Mouse (Mus musculus): ENCODE data around the gene Sirt5. TPM values are rescaled to one million over a fixed set of nuclear protein-coding genes. Genes with fewer than 3 reads are reported as not detected.

Gene Sirt5
- polyA plus RNA-seq, 1 experiment from 2014 or later, result 14.8 TPM

- DNase-seq (ENCODE audit: low spot score), result no peak
- 100% methylated on average over 1 of the region's 1 CpGs for WGBS
- no peak for ATAC-seq (ENCODE audit: low read depth)
Observed at GRCm38 (mm10) chr13:43440376-43440775, 75.1 kb downstream of the Sirt5 start.

GRCm38 (mm10) chr13:43442551-43442950 is 77.3 kb downstream of the Sirt5 start:
- Histone ChIP-seq H3K36me3 (ENCODE audit: control insufficient read depth, insufficient read depth, low read length) (no peaks in the 10 kb centered on the region), H3K9ac (ENCODE audit: low read depth, low read length) (no peak overlapping the region), H3K27me3 (replicated peaks; ENCODE audit: control insufficient read depth, insufficient read depth, low read length) (no peaks in the 10 kb centered on the region), H3K9me3 (ENCODE audit: control insufficient read depth, low read length) (peaks cover 3% of the 10 kb centered on the region; the same call in 1 of the 2 replicates), H3K27ac (replicated peaks; ENCODE audit: low read depth, low read length) (no peak overlapping the region), H3K4me2 (ENCODE audit: low read depth, low read length) (no peak overlapping the region), H3K4me3 (ENCODE audit: low read depth, low read length) (no peak overlapping the region), H3K4me1 (ENCODE audit: control insufficient read depth, insufficient read depth, low read length) (peaks cover 11% of the 10 kb centered on the region; the same call in 1 of the 2 replicates)
- no peak for ATAC-seq (ENCODE audit: low read depth)
- 95% methylated on average over 1 of the region's 1 CpGs for WGBS
- DNase-seq (ENCODE audit: low spot score), result no peak

More at GRCm38 (mm10) chr13:43440376-43440775, 75.1 kb downstream of the Sirt5 start:
- Histone ChIP-seq H3K4me3 (ENCODE audit: low read depth, low read length) (no peak overlapping the region), H3K4me2 (ENCODE audit: low read depth, low read length) (no peak overlapping the region), H3K27me3 (replicated peaks; ENCODE audit: control insufficient read depth, insufficient read depth, low read length) (no peaks in the 10 kb centered on the region), H3K4me1 (ENCODE audit: control insufficient read depth, insufficient read depth, low read length) (peaks cover 9% of the 10 kb centered on the region; the same call in 1 of the 2 replicates), H3K36me3 (ENCODE audit: control insufficient read depth, insufficient read depth, low read length) (no peaks in the 10 kb centered on the region), H3K9ac (ENCODE audit: low read depth, low read length) (no peak overlapping the region), H3K27ac (replicated peaks; ENCODE audit: low read depth, low read length) (no peak overlapping the region), H3K9me3 (ENCODE audit: control insufficient read depth, low read length) (peaks cover 5% of the 10 kb centered on the region; the same call in 1 of the 2 replicates)

- Histone ChIP-seq H3K27ac (replicated peaks; ENCODE audit: low read depth, low read length) (no peak overlapping the region), H3K4me1 (ENCODE audit: control insufficient read depth, insufficient read depth, low read length) (peaks cover 11% of the 10 kb centered on the region; the same call in 1 of the 2 replicates), H3K36me3 (ENCODE audit: control insufficient read depth, insufficient read depth, low read length) (no peaks in the 10 kb centered on the region), H3K4me2 (ENCODE audit: low read depth, low read length) (no peak overlapping the region), H3K9ac (ENCODE audit: low read depth, low read length) (no peak overlapping the region), H3K27me3 (replicated peaks; ENCODE audit: control insufficient read depth, insufficient read depth, low read length) (no peaks in the 10 kb centered on the region), H3K9me3 (ENCODE audit: control insufficient read depth, low read length) (no peaks in the 10 kb centered on the region), H3K4me3 (ENCODE audit: low read depth, low read length) (no peak overlapping the region)
- ATAC-seq (ENCODE audit: low read depth), result no peak
- DNase-seq (ENCODE audit: low spot score), result no peak
- 92% methylated on average over 4 of the region's 4 CpGs for WGBS
Observed at GRCm38 (mm10) chr13:43443706-43444105, 78.4 kb downstream of the Sirt5 start.

- H3K4me1 ChIP-seq (ENCODE audit: control insufficient read depth, insufficient read depth, low read length), result peaks cover 11% of the 10 kb centered on the region; the same call in 1 of the 2 replicates
- ATAC-seq (ENCODE audit: low read depth), result no peak
- no peak overlapping the region for H3K27ac ChIP-seq (replicated peaks; ENCODE audit: low read depth, low read length)
- no peak overlapping the region for H3K9ac ChIP-seq (ENCODE audit: low read depth, low read length)
- H3K27me3 ChIP-seq (replicated peaks; ENCODE audit: control insufficient read depth, insufficient read depth, low read length), result no peaks in the 10 kb centered on the region
- no peaks in the 10 kb centered on the region for H3K36me3 ChIP-seq (ENCODE audit: control insufficient read depth, insufficient read depth, low read length)
- no peak overlapping the region for H3K4me2 ChIP-seq (ENCODE audit: low read depth, low read length)
- 82% methylated on average over 3 of the region's 3 CpGs for WGBS
- DNase-seq (ENCODE audit: low spot score), result no peak
- H3K9me3 ChIP-seq (ENCODE audit: control insufficient read depth, low read length), result no peaks in the 10 kb centered on the region
- no peak overlapping the region for H3K4me3 ChIP-seq (ENCODE audit: low read depth, low read length)
Observed at GRCm38 (mm10) chr13:43444717-43445116, 79.4 kb downstream of the Sirt5 start.

Other genes with a start within 250 kb of the Sirt5 start
- 45.9 and 55.1 TPM in 2 replicates for gene Tbc1d7, start 194.0 kb upstream of the Sirt5 start, polyA plus RNA-seq (2014; fragmentation: Nextera tagmentation; extraction: Ambion mirVana)
- gene Gfod1, start 61.3 kb upstream of the Sirt5 start, polyA plus RNA-seq (2014; fragmentation: Nextera tagmentation; extraction: Ambion mirVana), result 1.2 and 1.8 TPM in 2 replicates
- 137 and 145 TPM in 2 replicates for gene Nol7, start 32.9 kb downstream of the Sirt5 start, polyA plus RNA-seq (2014; fragmentation: Nextera tagmentation; extraction: Ambion mirVana)
- 11.2 and 13.6 TPM in 2 replicates for gene Ranbp9, start 115.8 kb downstream of the Sirt5 start, polyA plus RNA-seq (2014; fragmentation: Nextera tagmentation; extraction: Ambion mirVana)
- gene Mcur1, start 194.7 kb downstream of the Sirt5 start, polyA plus RNA-seq (2014; fragmentation: Nextera tagmentation; extraction: Ambion mirVana), result 14.5 and 15.5 TPM in 2 replicates